Mouse (Mus musculus) megakaryocyte, adult 5-6 weeks (primary cell): Measurements from ENCODE around the gene Tspan13. TPM values are rescaled to one million over a fixed set of nuclear protein-coding genes. Genes with fewer than 3 reads are reported as not detected.

Experiments
- ATAC-seq: 2 replicates; pipeline ENCODE4 v1.8.0; 2016; ENCODE audit warnings: mild to moderate bottlenecking, inconsistent platforms; ENCODE audit not compliant: poor library complexity, severe bottlenecking
- total RNA-seq, 2 experiments: library from RNA; stranded (forward) in 1 of 2; stranded (reverse) in 1 of 2; fragments of 153-499, 151-499 nt in 1 of 2; fragments of 221-1000, 200-1000 nt in 1 of 2; gene quantifications; 2 replicates each; pipeline versions ENCODE4 v1.2.3 to v1.2.4; 2015 to 2017

Gene Tspan13
- total RNA-seq, 2 experiments from 2014 or later = 21.4 to 30.4 TPM

- ATAC-seq = no peak
Measured at GRCm38 (mm10) chr12:35979625-35980024, 62.7 kb downstream of the Tspan13 start.

GRCm38 (mm10) chr12:35977633-35978246 is 64.6 kb downstream of the Tspan13 start:
- ATAC-seq = no peak

- ATAC-seq = peak; percentile 67
Measured at GRCm38 (mm10) chr12:35975898-35976297, 66.4 kb downstream of the Tspan13 start.

GRCm38 (mm10) chr12:35966768-35967141 is 75.5 kb downstream of the Tspan13 start:
- ATAC-seq = no peak

- ATAC-seq = no peak
Measured at GRCm38 (mm10) chr12:35966098-35966767, 76.1 kb downstream of the Tspan13 start.

Other genes with a start within 250 kb of the Tspan13 start
- not detected in 2 replicates for gene Agr3, start 116.9 kb downstream of the Tspan13 start, total RNA-seq (2015)
- gene Agr3, start 116.9 kb downstream of the Tspan13 start, total RNA-seq (2017) = not detected in 2 replicates
- gene Agr2, start 49.6 kb downstream of the Tspan13 start, total RNA-seq (2015) = not detected in 2 replicates
- gene Agr2, start 49.6 kb downstream of the Tspan13 start, total RNA-seq (2017) = not detected in 2 replicates
- 13.8 and 15.5 TPM in 2 replicates for gene Ankmy2, start 114.6 kb upstream of the Tspan13 start, total RNA-seq (2015)
- 17.2 and 21.6 TPM in 2 replicates for gene Ankmy2, start 114.6 kb upstream of the Tspan13 start, total RNA-seq (2017)
- 26.5 and 30.0 TPM in 2 replicates for gene Bzw2, start 115.6 kb upstream of the Tspan13 start, total RNA-seq (2015)
- gene Bzw2, start 115.6 kb upstream of the Tspan13 start, total RNA-seq (2017) = 20.0 and 24.5 TPM in 2 replicates
- 0.22 TPM in 1 of 2 replicates, not detected in the other for gene Lrrc72, start 210.9 kb upstream of the Tspan13 start, total RNA-seq (2015)
- gene Lrrc72, start 210.9 kb upstream of the Tspan13 start, total RNA-seq (2017) = not detected in 2 replicates